Mouse (Mus musculus): Measurements from ENCODE around the gene Mov10. TPM values are rescaled to one million over a fixed set of nuclear protein-coding genes. Genes with fewer than 3 reads are reported as not detected.
"Not testable (repeated sequence)": the region's sequence is repeated elsewhere in the genome, so short reads cannot be mapped to it uniquely, and the experiment has no call there.

Gene Mov10
- polyA plus RNA-seq, 1 experiment from 2014 or later = 43.9 TPM

DNA sequence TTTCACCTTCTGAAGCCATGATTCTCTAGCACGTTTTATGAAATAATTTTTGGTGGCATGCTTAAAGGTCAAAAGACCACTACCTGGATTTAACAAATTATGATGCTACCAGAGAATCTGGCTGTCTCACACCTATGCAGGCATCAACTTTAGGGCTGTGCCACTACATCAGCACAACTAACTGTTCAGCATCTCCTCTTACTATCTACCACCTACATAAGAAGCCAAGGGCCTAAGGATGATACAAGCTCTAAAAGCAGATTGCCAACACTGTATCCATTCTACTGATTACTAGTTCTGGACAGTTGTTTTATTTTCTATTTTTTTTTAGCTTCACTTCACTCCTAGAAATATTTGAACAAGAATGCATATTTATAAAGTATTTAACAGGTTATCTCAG is 36.1 kb upstream of the Mov10 start:
- H3K27me3 ChIP-seq = no peaks in the 10 kb centered on the region
- ChIA-PET POLR2A (interaction anchor here (0.8 to 1.6 kb wide), 2 partner anchors 9 to 12 kb away, joined by 4 read pairs; partner anchors contain the start of gene St7l), CTCF (interaction anchor here (1.4 to 2.5 kb wide), 5 partner anchors 7 to 17 kb away, joined by 3 to 8 read pairs (median 5); no protein-coding TSS in a partner anchor)
- ATAC-seq (no peak), DNase-seq (ENCODE audit: low read depth, low spot score) (no peak)
- no peak for TF ChIP-seq CTCF (IDR thresholded peaks at IDR 0.05)
- in situ Hi-C loops (cut with MboI; ENCODE audit: low pct_unique_long_range_greater_than_20kb) = no loop called here

DNA sequence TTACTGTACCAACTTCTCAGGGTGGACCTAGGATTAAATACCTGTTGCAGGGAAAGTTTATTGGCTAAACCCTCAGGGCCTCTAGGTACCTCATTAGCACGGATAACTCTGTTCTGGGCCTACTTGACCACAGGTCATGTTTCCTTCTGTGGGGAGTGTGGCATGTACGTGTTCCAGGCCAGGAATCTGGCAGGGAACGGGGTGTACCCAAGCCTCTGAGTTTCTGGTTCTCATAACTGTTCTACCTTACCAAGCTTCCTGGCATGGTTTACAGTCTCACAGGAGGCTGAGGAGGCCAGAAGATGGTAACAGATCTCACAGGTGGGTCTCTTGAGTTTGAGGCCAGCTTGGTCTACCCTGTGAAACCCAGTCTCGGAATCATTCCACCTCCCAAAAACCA is 28.2 kb upstream of the Mov10 start:
- TF ChIP-seq CTCF (IDR thresholded peaks at IDR 0.05) = no peak
- no peaks in the 10 kb centered on the region for H3K27me3 ChIP-seq
- ATAC-seq = no peak
- CTCF ChIA-PET = interaction anchor here (1.5 to 2.0 kb wide), 4 partner anchors 9 to 66 kb away, joined by 3 to 8 read pairs (median 3); partner anchors contain the start of gene Ppm1j
- POLR2A ChIA-PET = no interaction called here
- DNase-seq (ENCODE audit: low read depth, low spot score) = no peak
- in situ Hi-C loops (cut with MboI; ENCODE audit: low pct_unique_long_range_greater_than_20kb) = no loop called here

GRCm38 (mm10) chr3:104841049-104841448 is 22.7 kb upstream of the Mov10 start:
- TF ChIP-seq CTCF (IDR thresholded peaks at IDR 0.05) = no peak
- in situ Hi-C loops (cut with MboI; ENCODE audit: low pct_unique_long_range_greater_than_20kb) = no loop called here
- CTCF ChIA-PET = no interaction called here
- DNase-seq (ENCODE audit: low read depth, low spot score) (no peak), ATAC-seq (no peak)
- POLR2A ChIA-PET = no interaction called here
- no peaks in the 10 kb centered on the region for H3K27me3 ChIP-seq

DNA sequence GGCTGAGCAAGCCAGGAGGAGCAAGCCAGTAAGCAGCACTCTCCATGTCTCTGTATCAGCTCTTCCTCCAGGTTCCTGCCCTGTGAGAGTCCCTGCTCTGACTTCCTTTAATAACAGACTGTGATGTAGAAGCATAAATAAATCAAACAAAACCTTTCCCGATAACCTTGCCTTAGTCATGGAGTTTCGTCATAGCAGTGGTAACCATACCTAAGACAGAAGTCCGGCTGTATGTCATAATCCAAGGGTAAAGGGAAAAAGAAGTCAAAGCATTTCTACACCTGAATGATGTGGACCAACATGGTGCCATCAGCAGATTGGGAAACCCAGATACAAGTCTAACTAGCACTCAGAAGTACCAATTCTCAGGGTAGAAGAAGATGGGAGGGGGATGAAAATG is 17.4 kb upstream of the Mov10 start:
- POLR2A ChIA-PET = interaction anchor here (0.6 kb wide), 1 partner anchor 41 kb away, joined by 3 read pairs; no protein-coding TSS in a partner anchor
- no peak for DNase-seq (ENCODE audit: low read depth, low spot score)
- no peak for TF ChIP-seq CTCF (IDR thresholded peaks at IDR 0.05)
- in situ Hi-C loops (cut with MboI; ENCODE audit: low pct_unique_long_range_greater_than_20kb) = no loop called here
- H3K27me3 ChIP-seq = no peaks in the 10 kb centered on the region
- CTCF ChIA-PET = interaction anchor here (0.9 kb wide), 1 partner anchor 12 kb away, joined by 3 read pairs; no protein-coding TSS in a partner anchor
- ATAC-seq = no peak

DNA sequence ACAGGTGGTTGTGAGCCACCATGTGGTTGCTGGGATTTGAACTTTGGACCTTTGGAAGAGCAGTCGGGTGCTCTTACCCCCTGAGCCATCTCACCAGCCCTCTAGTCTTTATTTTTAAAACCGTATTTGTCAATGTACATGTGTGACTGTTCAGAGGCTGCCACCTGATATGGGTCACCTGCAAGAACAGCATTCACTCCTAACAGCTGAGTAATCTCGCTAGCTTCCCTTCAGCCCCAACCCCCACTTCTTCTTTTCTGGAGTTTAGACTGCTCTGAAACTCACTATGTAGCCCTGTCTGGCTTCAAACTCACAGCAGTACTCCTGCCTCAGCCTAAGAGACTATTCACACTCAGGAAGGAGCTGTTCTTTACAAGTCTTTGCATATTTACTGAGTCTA is 4.0 kb upstream of the Mov10 start:
- POLR2A ChIA-PET = interaction anchor here (0.8 kb wide), 1 partner anchor 33 kb away, joined by 4 read pairs; no protein-coding TSS in a partner anchor
- in situ Hi-C loops (cut with MboI; ENCODE audit: low pct_unique_long_range_greater_than_20kb) = no loop called here
- no peak for DNase-seq (ENCODE audit: low read depth, low spot score)
- CTCF ChIA-PET = interaction anchor here (1.9 to 3.2 kb wide), 3 partner anchors 11 to 237 kb away, joined by 6 to 13 read pairs (median 6); partner anchors contain the start of gene Rhoc
- ATAC-seq = no peak
- no peak for TF ChIP-seq CTCF (IDR thresholded peaks at IDR 0.05)
- no peaks in the 10 kb centered on the region for H3K27me3 ChIP-seq

DNA sequence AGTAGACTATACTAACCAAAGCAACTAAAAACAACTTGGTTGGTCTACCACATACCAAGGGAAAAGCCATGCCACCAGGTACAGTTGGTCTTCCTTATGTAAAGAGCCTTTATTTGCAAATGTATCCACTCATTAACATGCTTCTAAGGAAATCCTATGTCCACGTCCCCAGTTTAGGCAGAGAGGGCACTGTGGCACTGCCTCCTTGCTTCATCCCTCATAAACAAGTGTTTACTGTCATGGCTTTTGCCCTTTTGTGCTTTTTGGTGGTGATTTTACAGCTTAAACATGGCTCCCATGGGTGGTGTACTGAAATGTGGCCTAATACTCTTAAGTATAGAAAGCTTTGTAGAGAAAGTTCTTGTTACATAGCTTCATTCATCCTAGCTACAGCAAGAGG is 2.1 kb upstream of the Mov10 start:
- no peaks in the 10 kb centered on the region for H3K27me3 ChIP-seq
- in situ Hi-C loops (cut with MboI; ENCODE audit: low pct_unique_long_range_greater_than_20kb) = no loop called here
- CTCF ChIA-PET = interaction anchor here (0.9 to 3.2 kb wide), 5 partner anchors 23 to 112 kb away, joined by 3 to 13 read pairs (median 4); partner anchors contain the start of gene Rhoc
- no peak for ATAC-seq
- no peak for DNase-seq (ENCODE audit: low read depth, low spot score)
- TF ChIP-seq CTCF (IDR thresholded peaks at IDR 0.05) = no peak
- POLR2A ChIA-PET = interaction anchor here (1.0 kb wide), 1 partner anchor 35 kb away, joined by 3 read pairs; no protein-coding TSS in a partner anchor

DNA sequence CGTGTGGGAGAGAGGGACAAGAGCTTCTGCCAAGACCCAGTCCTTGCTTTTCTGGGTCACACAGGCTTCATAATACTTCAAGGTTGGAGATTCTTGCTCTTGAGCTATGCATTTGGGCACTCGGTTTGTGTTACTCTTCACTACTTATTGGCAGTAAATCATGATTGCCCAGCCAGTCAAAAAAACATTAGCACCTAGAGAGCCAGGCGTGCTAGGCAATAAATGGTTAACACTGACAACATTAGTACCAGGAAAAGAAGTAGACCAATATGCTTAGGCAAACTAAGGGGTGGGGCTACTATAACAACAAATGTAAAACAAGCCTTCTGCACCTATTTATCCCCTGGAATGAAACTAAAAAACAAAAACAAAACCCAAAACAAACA is 379 bp upstream of the Mov10 start:
- CTCF ChIA-PET = interaction anchor here (1.2 to 5.4 kb wide), 4 partner anchors 9 to 165 kb away, joined by 3 to 30 read pairs (median 4); partner anchors contain the start of gene Rhoc
- POLR2A ChIA-PET = interaction anchor here (0.7 to 4.0 kb wide), 5 partner anchors 14 to 179 kb away, joined by 3 to 35 read pairs (median 8); partner anchors contain the start of genes Capza1, Rhoc and St7l
- TF ChIP-seq CTCF (IDR thresholded peaks at IDR 0.05) = no peak
- ATAC-seq = no peak
- in situ Hi-C loops (cut with MboI; ENCODE audit: low pct_unique_long_range_greater_than_20kb) = no loop called here
- H3K27me3 ChIP-seq = no peaks in the 10 kb centered on the region
- no peak for DNase-seq (ENCODE audit: low read depth, low spot score)

DNA sequence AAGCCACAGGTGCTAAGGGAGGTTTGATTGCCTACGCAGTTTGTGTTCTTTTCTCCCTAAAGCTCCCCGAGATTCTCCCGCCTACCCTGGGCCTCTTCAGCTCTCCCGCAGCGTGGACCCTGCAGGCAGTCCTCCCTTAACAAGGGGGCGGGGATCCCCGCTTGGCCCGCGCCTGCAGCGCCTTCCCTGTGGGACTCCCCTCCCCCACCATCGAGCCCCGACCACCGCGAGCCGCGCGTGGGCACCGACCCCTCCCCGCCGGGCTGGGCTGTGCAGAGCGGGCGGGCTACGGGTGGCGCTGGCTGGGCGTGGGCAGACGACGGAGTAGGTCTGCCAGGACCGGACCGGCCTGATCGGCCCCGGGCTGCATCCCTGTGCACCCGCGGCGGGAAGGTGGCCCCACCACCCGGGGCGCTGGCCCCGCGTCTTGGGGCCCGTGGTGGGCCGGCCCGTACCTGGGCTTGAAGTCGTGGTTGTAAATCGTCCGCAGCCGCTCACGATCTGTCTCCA is 827 bp downstream of the Mov10 start:
- TF ChIP-seq CTCF (IDR thresholded peaks at IDR 0.05) = no peak
- no peak for DNase-seq (ENCODE audit: low read depth, low spot score)
- CTCF ChIA-PET = interaction anchor here (1.0 to 5.4 kb wide), 6 partner anchors 8 to 166 kb away, joined by 3 to 30 read pairs (median 3); partner anchors contain the start of gene Rhoc
- in situ Hi-C loops (cut with MboI; ENCODE audit: low pct_unique_long_range_greater_than_20kb) = no loop called here
- peak; percentile 73 for ATAC-seq
- H3K27me3 ChIP-seq = no peaks in the 10 kb centered on the region
- POLR2A ChIA-PET = interaction anchor here (1.0 to 4.0 kb wide), 6 partner anchors 23 to 47 kb away, joined by 3 to 35 read pairs (median 6); partner anchors contain the start of genes Capza1, Fam19a3, Rhoc and St7l

GRCm38 (mm10) chr3:104816130-104816529 is 2.2 kb downstream of the Mov10 start:
- ChIA-PET CTCF (interaction anchor here (1.4 to 5.4 kb wide), 2 partner anchors 17 to 27 kb away, joined by 4 to 30 read pairs; partner anchors contain the start of gene Rhoc), POLR2A (interaction anchor here (0.9 to 4.0 kb wide), 2 partner anchors 22 to 27 kb away, joined by 4 to 35 read pairs; partner anchors contain the start of gene Rhoc)
- in situ Hi-C loops (cut with MboI; ENCODE audit: low pct_unique_long_range_greater_than_20kb) = no loop called here
- no peak for DNase-seq (ENCODE audit: low read depth, low spot score)
- no peaks in the 10 kb centered on the region for H3K27me3 ChIP-seq
- ATAC-seq = no peak
- TF ChIP-seq CTCF (IDR thresholded peaks at IDR 0.05) = no peak

DNA sequence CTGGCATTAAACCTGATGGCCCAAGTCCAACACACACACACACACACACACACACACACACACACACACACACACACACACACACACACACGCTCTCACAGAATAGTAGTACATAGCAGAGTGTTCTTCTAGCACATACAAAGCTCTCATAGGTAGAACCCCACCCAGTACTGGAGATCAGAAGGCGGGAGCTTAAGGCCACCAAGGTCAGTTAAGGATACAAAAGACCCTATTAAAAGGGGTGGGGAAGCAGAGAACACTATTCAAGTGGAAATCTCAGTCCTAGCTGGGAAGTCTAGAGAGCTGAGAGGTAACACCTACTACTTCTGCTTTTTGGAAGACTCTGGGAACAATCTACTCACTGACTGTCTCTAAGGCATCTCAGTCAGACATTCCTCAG is 3.0 kb downstream of the Mov10 start:
- ATAC-seq = no peak

DNA sequence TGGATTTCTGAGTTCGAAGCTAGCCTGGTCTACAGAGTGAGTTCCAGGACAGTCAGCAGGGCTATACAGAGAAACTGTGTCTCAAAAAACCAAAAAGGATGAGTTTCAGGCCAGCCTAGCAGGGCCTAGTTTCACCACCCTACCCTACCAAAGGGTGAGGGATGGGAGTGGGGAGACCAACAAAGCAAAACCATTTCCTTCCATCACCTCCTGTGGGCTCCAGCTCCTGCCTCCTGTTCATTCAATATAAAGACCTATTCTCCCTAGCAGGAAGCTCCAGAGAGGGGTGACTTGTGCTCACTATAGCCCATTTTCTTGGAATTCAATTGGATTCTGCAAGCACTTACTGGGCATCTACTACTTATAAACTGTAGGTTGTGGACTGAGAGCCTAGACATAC is 3.6 kb downstream of the Mov10 start:
- H3K27me3 ChIP-seq = no peaks in the 10 kb centered on the region
- no peak for TF ChIP-seq CTCF (IDR thresholded peaks at IDR 0.05)
- ATAC-seq (no peak), DNase-seq (ENCODE audit: low read depth, low spot score) (no peak)
- POLR2A ChIA-PET = no interaction called here
- in situ Hi-C loops (cut with MboI; ENCODE audit: low pct_unique_long_range_greater_than_20kb) = no loop called here
- CTCF ChIA-PET = interaction anchor here (0.9 to 5.4 kb wide), 4 partner anchors 10 to 26 kb away, joined by 3 to 30 read pairs (median 4); partner anchors contain the start of gene Rhoc

More for the DNA sequence above, 3.0 kb downstream of the Mov10 start:
- no peak for TF ChIP-seq CTCF (IDR thresholded peaks at IDR 0.05)
- ChIA-PET POLR2A (interaction anchor here (0.5 kb wide), 1 partner anchor 666 kb away, joined by 3 read pairs; no protein-coding TSS in a partner anchor), CTCF (interaction anchor here (1.3 to 5.4 kb wide), 3 partner anchors 10 to 26 kb away, joined by 3 to 30 read pairs (median 4); partner anchors contain the start of gene Rhoc)
- H3K27me3 ChIP-seq = no peaks in the 10 kb centered on the region
- in situ Hi-C loops (cut with MboI; ENCODE audit: low pct_unique_long_range_greater_than_20kb) = no loop called here
- DNase-seq (ENCODE audit: low read depth, low spot score) = no peak

DNA sequence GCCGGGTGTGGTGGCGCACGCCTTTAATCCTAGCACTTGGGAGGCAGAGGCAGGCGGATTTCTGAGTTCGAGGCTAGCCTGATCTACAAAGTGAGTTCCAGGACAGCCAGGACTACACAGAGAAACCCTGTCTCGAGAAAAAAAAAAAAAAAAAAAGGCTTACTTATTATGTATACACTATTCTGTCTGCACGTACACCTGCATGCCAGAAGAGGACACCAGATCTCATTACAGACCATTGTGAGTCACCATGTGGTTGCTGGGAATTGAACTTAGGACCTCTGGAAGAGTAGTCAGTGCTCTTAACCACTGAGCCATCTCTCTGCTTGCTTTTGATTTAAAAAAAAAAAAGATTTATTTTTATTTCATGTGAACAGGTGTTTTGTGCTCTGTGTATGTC is 5.1 kb downstream of the Mov10 start:
- in situ Hi-C loops (cut with MboI; ENCODE audit: low pct_unique_long_range_greater_than_20kb); DNase-seq (ENCODE audit: low read depth, low spot score); POLR2A ChIA-PET; ATAC-seq; H3K27me3 ChIP-seq; CTCF ChIA-PET: not testable (repeated sequence)

Measured in Patski (cell line).